Mouse (Mus musculus): ENCODE results near the gene Psmd7. TPM values are rescaled to one million over a fixed set of nuclear protein-coding genes. Genes with fewer than 3 reads are reported as not detected.

Psmd7 gene
- polyA plus RNA-seq, 1 experiment from 2014 or later = 253 TPM

MicroRNAs encoded within 50 kb of the gene (microRNA counts, 519-probe panel; counts per million panel counts)
- microRNA mmu-miR-140 = 2,965 counts per million, percentile 77 among the panel's probes with 10 or more counts

Small RNAs within 50 kb of the gene (microRNA-seq; reads per million reads assigned to microRNA genes)
- 3,132 reads per million, percentile 87 among the genes with 10 or more reads in this experiment for gene Mir140

Other genes with a start within 250 kb of the Psmd7 start
- gene Nqo1, start 185.3 kb downstream of the Psmd7 start, polyA plus RNA-seq (2015; fragmentation: Nextera tagmentation; extraction: Ambion mirVana) = 3.8 TPM in 2 replicates
- gene Nob1, start 163.4 kb downstream of the Psmd7 start, polyA plus RNA-seq (2015; fragmentation: Nextera tagmentation; extraction: Ambion mirVana) = 85.9 and 90.0 TPM in 2 replicates
- gene Wwp2, start 152.1 kb downstream of the Psmd7 start, polyA plus RNA-seq (2015; fragmentation: Nextera tagmentation; extraction: Ambion mirVana) = 41.5 and 43.0 TPM in 2 replicates

Data from forebrain, embryonic 16.5 days (tissue).